Mouse (Mus musculus) midbrain, embryonic 13.5 days (tissue): ENCODE data around the gene Agpat4. TPM values are rescaled to one million over a fixed set of nuclear protein-coding genes. Genes with fewer than 3 reads are reported as not detected.

Experiments used
- ATAC-seq: fragments of 200-750 bp; cut with Nextera tagmentation; 2 replicates; pipeline ENCODE4 v1.8.0; 2017; ENCODE audit warnings: mild to moderate bottlenecking, moderate TSS enrichment, moderate library complexity
- H3K27ac ChIP-seq: fragments of 300-500 bp; sonication (generic); 2 replicates; pipeline ENCODE4 v1.5.1; 2015; ENCODE audit warnings: inconsistent platforms, mild to moderate bottlenecking, moderate library complexity
- H3K27me3 ChIP-seq: fragments of 300-500 bp; sonication (generic); 2 replicates; pipeline ENCODE4 v1.6.1; 2015; ENCODE audit warnings: mild to moderate bottlenecking, inconsistent platforms
- H3K36me3 ChIP-seq: fragments of 300-500 bp; sonication (generic); 2 replicates; pipeline ENCODE4 v1.6.1; 2015; ENCODE audit warnings: mild to moderate bottlenecking, inconsistent platforms
- H3K4me1 ChIP-seq: fragments of 300-500 bp; sonication (generic); replicated peaks from 2 replicates; pipeline ENCODE4 v1.6.1; 2015; ENCODE audit warnings: inconsistent platforms
- H3K4me2 ChIP-seq: fragments of 300-500 bp; sonication (generic); replicated peaks from 2 replicates; pipeline ENCODE4 v1.6.1; 2015; ENCODE audit warnings: moderate library complexity, mild to moderate bottlenecking, inconsistent platforms
- H3K4me3 ChIP-seq: fragments of 300-500 bp; sonication (generic); replicated peaks from 2 replicates; pipeline ENCODE4 v1.5.1; 2015; ENCODE audit warnings: mild to moderate bottlenecking, inconsistent platforms
- H3K9ac ChIP-seq: fragments of 300-500 bp; sonication (generic); replicated peaks from 2 replicates; pipeline ENCODE4 v1.6.1; 2015; ENCODE audit warnings: mild to moderate bottlenecking, inconsistent platforms
- H3K9me3 ChIP-seq: fragments of 300-500 bp; sonication (generic); 2 replicates; pipeline ENCODE4 v1.6.1; 2016; ENCODE audit warnings: mild to moderate bottlenecking, inconsistent platforms
- WGBS: fragments of 180-500 bp; shearing (Covaris S2); methylation state at CpG from one replicate; pipeline ENCODE4 v1.1.7; 2015; 5-methylcytosine and 5-hydroxymethylcytosine counted together
- polyA plus RNA-seq: library from polyadenylated mRNA; unstranded; fragments of >200 nt; fragmentation: Nextera tagmentation; extraction: Ambion mirVana; gene quantifications from 2 replicates; pipeline ENCODE4 v1.2.1, GENCODE M21; 2015

Gene Agpat4
- polyA plus RNA-seq, result 51.6 and 51.9 TPM in 2 replicates

- Histone ChIP-seq H3K9me3 (no peaks in the 10 kb centered on the region), H3K4me2 (peak within 1 kb of the TSS; percentile 73), H3K4me3 (peak within 1 kb of the TSS; percentile 71), H3K27ac (peak within 1 kb of the TSS; percentile 94), H3K9ac (peak within 1 kb of the TSS; percentile 76), H3K36me3 (no peaks in the 10 kb centered on the region), H3K27me3 (no peaks in the 10 kb centered on the region), H3K4me1 (peaks cover 32% of the 10 kb centered on the region)
- ATAC-seq, result peak; percentile 84
- WGBS, result 0% methylated on average over 13 of the region's 13 CpGs
Measured at GRCm38 (mm10) chr17:12118561-12118925, at the start of gene Agpat4. Gene Agpat4, plus strand, starts transcription at chr17:12118704.

- ATAC-seq, result no peak
- Histone ChIP-seq H3K27me3 (no peaks in the 10 kb centered on the region), H3K4me2 (no peak overlapping the region), H3K27ac (no peak overlapping the region), H3K4me1 (no peaks in the 10 kb centered on the region), H3K9me3 (no peaks in the 10 kb centered on the region), H3K9ac (no peak overlapping the region), H3K4me3 (no peak overlapping the region), H3K36me3 (no peaks in the 10 kb centered on the region)
- WGBS, result 41% methylated on average over 2 of the region's 2 CpGs
Measured at GRCm38 (mm10) chr17:12076816-12077215, 41.7 kb upstream of the Agpat4 start.

GRCm38 (mm10) chr17:12080656-12081495 lies 37.6 kb upstream of the Agpat4 start:
- Histone ChIP-seq H3K9me3 (no peaks in the 10 kb centered on the region), H3K4me1 (no peaks in the 10 kb centered on the region), H3K4me3 (no peak overlapping the region), H3K4me2 (no peak overlapping the region), H3K27ac (no peak overlapping the region), H3K9ac (no peak overlapping the region), H3K27me3 (no peaks in the 10 kb centered on the region), H3K36me3 (no peaks in the 10 kb centered on the region)
- ATAC-seq, result no peak
- WGBS, result 56% methylated on average over 20 of the region's 20 CpGs

- H3K4me3 ChIP-seq, result no peak overlapping the region
- H3K9me3 ChIP-seq, result no peaks in the 10 kb centered on the region
- no peak overlapping the region for H3K4me2 ChIP-seq
- no peak overlapping the region for H3K27ac ChIP-seq
- H3K27me3 ChIP-seq, result no peaks in the 10 kb centered on the region
- WGBS, result 88% methylated on average over 5 of the region's 5 CpGs
- no peaks in the 10 kb centered on the region for H3K4me1 ChIP-seq
- no peak overlapping the region for H3K9ac ChIP-seq
- ATAC-seq, result no peak
- H3K36me3 ChIP-seq, result no peaks in the 10 kb centered on the region
Measured at GRCm38 (mm10) chr17:12082201-12082600, 36.3 kb upstream of the Agpat4 start.

- no peak overlapping the region for H3K27ac ChIP-seq
Measured at GRCm38 (mm10) chr17:12090261-12090927, 28.1 kb upstream of the Agpat4 start.

GRCm38 (mm10) chr17:12092901-12093564 lies 25.5 kb upstream of the Agpat4 start:
- Histone ChIP-seq H3K4me1 (peaks cover 16% of the 10 kb centered on the region), H3K27ac (no peak overlapping the region), H3K9me3 (no peaks in the 10 kb centered on the region), H3K36me3 (no peaks in the 10 kb centered on the region), H3K4me2 (no peak overlapping the region), H3K9ac (no peak overlapping the region), H3K27me3 (no peaks in the 10 kb centered on the region), H3K4me3 (no peak overlapping the region)
- 65% methylated on average over 6 of the region's 6 CpGs for WGBS
- 0 out of 2 replicates have a peak, but pooled peaks have one; percentile 17 for ATAC-seq

More at GRCm38 (mm10) chr17:12090261-12090927, 28.1 kb upstream of the Agpat4 start:
- Histone ChIP-seq H3K4me2 (no peak overlapping the region), H3K27me3 (no peaks in the 10 kb centered on the region), H3K4me1 (peaks cover 16% of the 10 kb centered on the region), H3K9me3 (no peaks in the 10 kb centered on the region), H3K9ac (no peak overlapping the region), H3K36me3 (no peaks in the 10 kb centered on the region), H3K4me3 (no peak overlapping the region)
- ATAC-seq, result no peak
- 62% methylated on average over 5 of the region's 5 CpGs for WGBS

GRCm38 (mm10) chr17:12094016-12094415 lies 24.5 kb upstream of the Agpat4 start:
- H3K27me3 ChIP-seq, result no peaks in the 10 kb centered on the region
- H3K4me1 ChIP-seq, result peaks cover 16% of the 10 kb centered on the region
- no peak overlapping the region for H3K4me3 ChIP-seq
- no peaks in the 10 kb centered on the region for H3K9me3 ChIP-seq
- no peak for ATAC-seq
- H3K36me3 ChIP-seq, result no peaks in the 10 kb centered on the region
- 97% methylated on average over 1 of the region's 1 CpGs for WGBS
- no peak overlapping the region for H3K27ac ChIP-seq
- H3K4me2 ChIP-seq, result no peak overlapping the region
- no peak overlapping the region for H3K9ac ChIP-seq

GRCm38 (mm10) chr17:12094827-12095590 lies 23.5 kb upstream of the Agpat4 start:
- Histone ChIP-seq H3K27ac (no peak overlapping the region), H3K9ac (no peak overlapping the region), H3K27me3 (no peaks in the 10 kb centered on the region), H3K4me2 (no peak overlapping the region), H3K36me3 (no peaks in the 10 kb centered on the region), H3K9me3 (0 out of 2 replicates have a peak, but pooled peaks cover under 1% of the 10 kb centered on the region), H3K4me3 (no peak overlapping the region), H3K4me1 (peaks cover 14% of the 10 kb centered on the region)
- no peak for ATAC-seq
- WGBS, result 84% methylated on average over 9 of the region's 9 CpGs

GRCm38 (mm10) chr17:12099415-12099814 lies 19.1 kb upstream of the Agpat4 start:
- H3K4me1 ChIP-seq, result no peaks in the 10 kb centered on the region
- H3K27me3 ChIP-seq, result no peaks in the 10 kb centered on the region
- no peak overlapping the region for H3K4me2 ChIP-seq
- no peak overlapping the region for H3K4me3 ChIP-seq
- 0 out of 2 replicates have a peak, but pooled peaks cover 3% of the 10 kb centered on the region for H3K9me3 ChIP-seq
- H3K9ac ChIP-seq, result no peak overlapping the region
- H3K27ac ChIP-seq, result no peak overlapping the region
- no peaks in the 10 kb centered on the region for H3K36me3 ChIP-seq
- ATAC-seq, result no peak

- Histone ChIP-seq H3K4me2 (no peak overlapping the region), H3K27me3 (no peaks in the 10 kb centered on the region), H3K4me1 (no peaks in the 10 kb centered on the region), H3K36me3 (no peaks in the 10 kb centered on the region), H3K9me3 (0 out of 2 replicates have a peak, but pooled peaks cover 6% of the 10 kb centered on the region), H3K4me3 (no peak overlapping the region), H3K9ac (no peak overlapping the region), H3K27ac (no peak overlapping the region)
- no peak for ATAC-seq
- 96% methylated on average over 10 of the region's 10 CpGs for WGBS
Measured at GRCm38 (mm10) chr17:12102326-12102725, 16.2 kb upstream of the Agpat4 start.

- WGBS, result 81% methylated on average over 6 of the region's 6 CpGs
- Histone ChIP-seq H3K27ac (no peak overlapping the region), H3K27me3 (no peaks in the 10 kb centered on the region), H3K36me3 (no peaks in the 10 kb centered on the region), H3K4me2 (no peak overlapping the region), H3K9me3 (0 out of 2 replicates have a peak, but pooled peaks cover 6% of the 10 kb centered on the region), H3K4me1 (no peaks in the 10 kb centered on the region), H3K4me3 (no peak overlapping the region), H3K9ac (no peak overlapping the region)
- no peak for ATAC-seq
Measured at GRCm38 (mm10) chr17:12103781-12104180, 14.7 kb upstream of the Agpat4 start.
